Mouse (Mus musculus): ENCODE results near the gene Olfr357. TPM values are rescaled to one million over a fixed set of nuclear protein-coding genes. Genes with fewer than 3 reads are reported as not detected.

The Olfr357 gene
- total RNA-seq (2021): not detected
- long read RNA-seq, experiment 1: 0 reads
- long read RNA-seq, experiment 2: 0 reads

DNA sequence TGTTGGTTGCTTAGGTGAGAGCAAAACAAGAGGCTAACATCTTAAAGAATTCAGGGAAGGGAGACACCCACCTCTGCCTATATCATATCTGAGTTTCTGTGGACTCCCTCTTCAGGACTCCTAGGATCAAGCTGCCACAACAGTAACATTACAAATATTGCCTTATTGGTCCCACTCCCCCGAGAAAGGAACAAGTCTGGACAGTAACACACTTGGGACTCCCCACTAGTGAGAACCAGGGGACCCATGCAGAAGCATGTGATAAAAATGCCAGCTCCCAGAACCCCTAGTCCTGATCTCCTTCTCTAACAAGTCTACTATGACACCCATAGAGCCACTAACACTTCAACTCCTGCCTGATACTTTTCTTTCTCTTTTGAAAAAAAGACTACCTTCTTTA is at the start of gene Olfr357:
Olfr357 (plus strand) TSS at position 301 of the 400 bp plus-strand sequence.
- no peak for DNase-seq (ENCODE audit: low spot score)

DNA sequence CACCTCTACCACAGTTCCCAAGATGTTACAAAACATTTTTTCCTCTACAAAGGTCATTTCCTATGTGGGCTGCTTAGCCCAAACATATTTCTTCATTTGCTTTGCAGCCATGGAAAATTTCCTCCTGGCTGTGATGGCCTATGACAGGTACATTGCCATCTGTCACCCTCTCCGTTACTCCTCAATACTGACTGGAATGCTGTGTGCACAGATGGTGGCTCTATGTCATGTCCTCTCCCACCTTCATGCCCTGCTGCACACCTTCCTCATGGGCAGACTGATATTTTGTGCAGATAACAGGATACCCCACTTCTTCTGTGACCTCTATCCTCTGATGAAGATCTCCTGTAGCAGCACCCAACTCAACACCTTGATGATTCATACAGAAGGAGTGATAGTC is 3.4 kb downstream of the Olfr357 start:
- DNase-seq (ENCODE audit: low spot score): no peak

DNA sequence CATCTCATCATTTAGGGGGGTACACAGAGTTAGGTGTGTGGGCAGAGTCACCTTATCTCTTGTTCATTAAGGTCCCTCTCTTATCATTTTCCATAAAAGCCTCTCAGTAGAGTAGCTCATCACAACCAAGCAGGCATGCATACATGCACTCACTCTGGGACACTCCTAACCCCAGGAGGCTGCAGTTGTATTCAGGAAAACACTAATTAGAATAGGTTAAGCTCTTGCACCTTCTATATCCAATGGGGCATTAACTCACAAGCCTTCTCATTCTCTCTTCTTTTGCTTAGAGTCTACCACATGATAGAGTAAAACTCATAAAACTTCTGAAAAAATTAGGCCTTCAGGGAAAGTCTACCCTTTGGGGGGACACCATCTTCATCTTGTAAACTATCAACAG is 15.6 kb downstream of the Olfr357 start, which contains the start of gene Olfr358:
Olfr358 (minus strand) TSS at position 101 of the 400 bp plus-strand sequence.
- DNase-seq (ENCODE audit: low spot score): no peak

Other genes with a start within 250 kb of the Olfr357 start
- not detected for gene Olfr348, start 209.6 kb upstream of the Olfr357 start, total RNA-seq (2021)
- gene Olfr50, start 203.3 kb upstream of the Olfr357 start, total RNA-seq (2021): not detected
- not detected for gene Olfr3, start 176.8 kb upstream of the Olfr357 start, total RNA-seq (2021)
- not detected for gene Olfr350, start 147.5 kb upstream of the Olfr357 start, total RNA-seq (2021)
- gene Olfr351, start 131.2 kb upstream of the Olfr357 start, total RNA-seq (2021): not detected
- gene Olfr352, start 125.4 kb upstream of the Olfr357 start, total RNA-seq (2021): not detected
- not detected for gene Olfr353, start 100.9 kb upstream of the Olfr357 start, total RNA-seq (2021)
- gene Olfr354, start 88.1 kb upstream of the Olfr357 start, total RNA-seq (2021): not detected
- gene Olfr355, start 64.9 kb upstream of the Olfr357 start, total RNA-seq (2021): not detected
- not detected for gene Olfr356, start 56.7 kb upstream of the Olfr357 start, total RNA-seq (2021)
- gene Olfr358, start 15.5 kb downstream of the Olfr357 start, total RNA-seq (2021): not detected
- gene Olfr360, start 71.9 kb downstream of the Olfr357 start, total RNA-seq (2021): not detected
- gene Olfr361, start 95.5 kb downstream of the Olfr357 start, total RNA-seq (2021): not detected
- not detected for gene Olfr362, start 124.1 kb downstream of the Olfr357 start, total RNA-seq (2021)
- gene Olfr364-ps1, start 145.5 kb downstream of the Olfr357 start, total RNA-seq (2021): not detected
- gene Olfr365, start 194.4 kb downstream of the Olfr357 start, total RNA-seq (2021): not detected
- not detected for gene Olfr366, start 217.7 kb downstream of the Olfr357 start, total RNA-seq (2021)